Mouse (Mus musculus): Measurements from ENCODE around the gene Ankrd27. TPM values are rescaled to one million over a fixed set of nuclear protein-coding genes. Genes with fewer than 3 reads are reported as not detected.

Ankrd27 gene
- polyA plus RNA-seq, 1 experiment, result 24.0 TPM

GRCm38 (mm10) chr7:35686216-35686615 lies 100.2 kb downstream of the Ankrd27 start:
- Histone ChIP-seq H3K4me3 (ENCODE audit: insufficient read depth, low read depth, low read length) (no peak overlapping the region), H3K4me1 (ENCODE audit: control insufficient read depth, insufficient read depth, insufficient read length, low read length) (no peaks in the 10 kb centered on the region), H3K27ac (replicated peaks; ENCODE audit: low read depth, low read length) (no peak overlapping the region)

GRCm38 (mm10) chr7:35686756-35687155 lies 100.7 kb downstream of the Ankrd27 start:
- Histone ChIP-seq H3K4me3 (ENCODE audit: insufficient read depth, low read depth, low read length) (0 out of 2 replicates have a peak overlapping the region, but pooled peaks have one; percentile 26), H3K27ac (replicated peaks; ENCODE audit: low read depth, low read length) (no peak overlapping the region), H3K4me1 (ENCODE audit: control insufficient read depth, insufficient read depth, insufficient read length, low read length) (no peaks in the 10 kb centered on the region)

- Histone ChIP-seq H3K4me3 (ENCODE audit: insufficient read depth, low read depth, low read length) (0 out of 2 replicates have a peak overlapping the region, but pooled peaks have one; percentile 26), H3K27ac (replicated peaks; ENCODE audit: low read depth, low read length) (no peak overlapping the region), H3K4me1 (ENCODE audit: control insufficient read depth, insufficient read depth, insufficient read length, low read length) (no peaks in the 10 kb centered on the region)
Measured at GRCm38 (mm10) chr7:35687229-35687628, 101.2 kb downstream of the Ankrd27 start.

- no peak overlapping the region for H3K27ac ChIP-seq (replicated peaks; ENCODE audit: low read depth, low read length)
- no peak overlapping the region for H3K4me3 ChIP-seq (ENCODE audit: insufficient read depth, low read depth, low read length)
- H3K4me1 ChIP-seq (ENCODE audit: control insufficient read depth, insufficient read depth, insufficient read length, low read length), result no peaks in the 10 kb centered on the region
Measured at GRCm38 (mm10) chr7:35688276-35688675, 102.2 kb downstream of the Ankrd27 start.

Other genes with a start within 250 kb of the Ankrd27 start
- 2.6 and 3.3 TPM in 2 replicates for gene Faap24, start 189.4 kb upstream of the Ankrd27 start, polyA plus RNA-seq (2012; ENCODE audit: insufficient read depth, insufficient read length, missing spikeins)
- 7.0 and 15.1 TPM in 2 replicates for gene Cep89, start 189.2 kb upstream of the Ankrd27 start, polyA plus RNA-seq (2012; ENCODE audit: insufficient read depth, insufficient read length, missing spikeins)
- not detected in 2 replicates for gene Slc7a9, start 137.4 kb upstream of the Ankrd27 start, polyA plus RNA-seq (2012; ENCODE audit: insufficient read depth, insufficient read length, missing spikeins)
- gene Tdrd12, start 48.5 kb upstream of the Ankrd27 start, polyA plus RNA-seq (2012; ENCODE audit: insufficient read depth, insufficient read length, missing spikeins), result not detected in 2 replicates
- gene Nudt19, start 29.9 kb upstream of the Ankrd27 start, polyA plus RNA-seq (2012; ENCODE audit: insufficient read depth, insufficient read length, missing spikeins), result 105 and 112 TPM in 2 replicates
- gene Rgs9bp, start 662 bp upstream of the Ankrd27 start, polyA plus RNA-seq (2012; ENCODE audit: insufficient read depth, insufficient read length, missing spikeins), result 0.16 TPM in 1 of 2 replicates, not detected in the other
- gene Pdcd5, start 61.3 kb downstream of the Ankrd27 start, polyA plus RNA-seq (2012; ENCODE audit: insufficient read depth, insufficient read length, missing spikeins), result 142 and 150 TPM in 2 replicates
- 0.75 and 1.5 TPM in 2 replicates for gene Dpy19l3, start 168.2 kb downstream of the Ankrd27 start, polyA plus RNA-seq (2012; ENCODE audit: insufficient read depth, insufficient read length, missing spikeins)
- gene Zfp507, start 216.8 kb downstream of the Ankrd27 start, polyA plus RNA-seq (2012; ENCODE audit: insufficient read depth, insufficient read length, missing spikeins), result 3.8 TPM in 2 replicates

All from brown adipose tissue, adult 24 weeks (tissue).